Mouse (Mus musculus): Measurements from ENCODE around the gene Gm3383.
"Not testable (repeated sequence)": the region's sequence is repeated elsewhere in the genome, so short reads cannot be mapped to it uniquely, and the experiment has no call there.

Gene Gm3383

GRCm38 (mm10) chr14:5807882-5808281, at the start of gene Gm3383:
Gene Gm3383, minus strand, starts transcription at chr14:5807982.
- not testable (repeated sequence) for H3K27me3 ChIP-seq (ENCODE audit: control insufficient read depth, insufficient read depth, low read length, poor library complexity, severe bottlenecking); DNase-seq (ENCODE audit: low read depth, low spot score); H3K36me3 ChIP-seq (ENCODE audit: control insufficient read depth, insufficient read depth, low read length, poor library complexity, severe bottlenecking)

GRCm38 (mm10) chr14:5855911-5856310, 48.1 kb upstream of the Gm3383 start:
- DNase-seq (ENCODE audit: low read depth, low spot score); H3K27me3 ChIP-seq (ENCODE audit: control insufficient read depth, insufficient read depth, low read length, poor library complexity, severe bottlenecking): not testable (repeated sequence)

GRCm38 (mm10) chr14:5830229-5830628, 22.4 kb upstream of the Gm3383 start, which contains the start of gene Gm3424:
Gene Gm3424, minus strand, starts transcription at chr14:5830329.
- not testable (repeated sequence) for H3K36me3 ChIP-seq (ENCODE audit: control insufficient read depth, insufficient read depth, low read length, poor library complexity, severe bottlenecking); DNase-seq (ENCODE audit: low read depth, low spot score); H3K27me3 ChIP-seq (ENCODE audit: control insufficient read depth, insufficient read depth, low read length, poor library complexity, severe bottlenecking)

More at GRCm38 (mm10) chr14:5855911-5856310, 48.1 kb upstream of the Gm3383 start:
- H3K36me3 ChIP-seq (ENCODE audit: control insufficient read depth, insufficient read depth, low read length, poor library complexity, severe bottlenecking) = not testable (repeated sequence)

GRCm38 (mm10) chr14:5812699-5813356, 5.0 kb upstream of the Gm3383 start:
- H3K36me3 ChIP-seq (ENCODE audit: control insufficient read depth, insufficient read depth, low read length, poor library complexity, severe bottlenecking); H3K27me3 ChIP-seq (ENCODE audit: control insufficient read depth, insufficient read depth, low read length, poor library complexity, severe bottlenecking); DNase-seq (ENCODE audit: low read depth, low spot score): not testable (repeated sequence)

GRCm38 (mm10) chr14:5741477-5741876, 66.3 kb downstream of the Gm3383 start, which contains the start of gene Gm3373:
Gene Gm3373, minus strand, starts transcription at chr14:5741577.
- H3K36me3 ChIP-seq (ENCODE audit: control insufficient read depth, insufficient read depth, low read length, poor library complexity, severe bottlenecking); DNase-seq (ENCODE audit: low read depth, low spot score); H3K27me3 ChIP-seq (ENCODE audit: control insufficient read depth, insufficient read depth, low read length, poor library complexity, severe bottlenecking): not testable (repeated sequence)

GRCm38 (mm10) chr14:5687357-5687756, 120.4 kb downstream of the Gm3383 start, which contains the start of gene Gm9603:
Gene Gm9603, minus strand, starts transcription at chr14:5687457.
- not testable (repeated sequence) for H3K27me3 ChIP-seq (ENCODE audit: control insufficient read depth, insufficient read depth, low read length, poor library complexity, severe bottlenecking); DNase-seq (ENCODE audit: low read depth, low spot score); H3K36me3 ChIP-seq (ENCODE audit: control insufficient read depth, insufficient read depth, low read length, poor library complexity, severe bottlenecking)

GRCm38 (mm10) chr14:5632928-5633327, 174.9 kb downstream of the Gm3383 start, which contains the start of gene Gm8265:
Gene Gm8265, minus strand, starts transcription at chr14:5633028.
- H3K27me3 ChIP-seq (ENCODE audit: control insufficient read depth, insufficient read depth, low read length, poor library complexity, severe bottlenecking); H3K36me3 ChIP-seq (ENCODE audit: control insufficient read depth, insufficient read depth, low read length, poor library complexity, severe bottlenecking): not testable (repeated sequence)

More at GRCm38 (mm10) chr14:5632928-5633327, 174.9 kb downstream of the Gm3383 start, which contains the start of gene Gm8265:
- DNase-seq (ENCODE audit: low read depth, low spot score) = not testable (repeated sequence)

Measured in splenic B cell, adult 2 months (primary cell).